Mouse (Mus musculus) 3134 (cell line): ENCODE results near the gene Tmem138.
"Not testable (repeated sequence)": the region's sequence is repeated elsewhere in the genome, so short reads cannot be mapped to it uniquely, and the experiment has no call there.

Experiments
- DNase-seq: peaks from one replicate; pipeline ENCODE4 v3.0.0-alpha.2; 2011; ENCODE audit warnings: low spot score; ENCODE audit not compliant: insufficient read length; ENCODE audit errors: extremely low read depth

Gene Tmem138

DNA sequence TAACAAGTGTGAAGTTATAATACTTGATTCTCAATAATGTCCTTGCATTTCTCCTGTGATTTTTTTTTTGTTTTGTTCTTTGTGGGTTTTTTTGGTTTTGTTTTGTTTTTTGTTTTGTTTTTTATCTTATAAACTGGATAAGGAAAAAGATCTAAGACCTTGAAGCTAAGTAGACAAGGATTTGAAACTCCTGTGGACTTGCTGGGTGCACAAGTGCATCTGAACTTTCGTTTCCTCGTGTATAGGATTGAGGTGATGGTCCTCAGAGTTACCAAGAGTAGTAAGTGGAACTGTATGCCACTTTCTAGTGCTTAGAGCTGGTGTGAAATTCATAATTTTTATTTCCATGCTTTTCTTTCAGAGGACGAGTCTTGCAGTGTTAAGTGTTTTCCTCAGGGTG is 2.9 kb upstream of the Tmem138 start:
- DNase-seq, result no peak

DNA sequence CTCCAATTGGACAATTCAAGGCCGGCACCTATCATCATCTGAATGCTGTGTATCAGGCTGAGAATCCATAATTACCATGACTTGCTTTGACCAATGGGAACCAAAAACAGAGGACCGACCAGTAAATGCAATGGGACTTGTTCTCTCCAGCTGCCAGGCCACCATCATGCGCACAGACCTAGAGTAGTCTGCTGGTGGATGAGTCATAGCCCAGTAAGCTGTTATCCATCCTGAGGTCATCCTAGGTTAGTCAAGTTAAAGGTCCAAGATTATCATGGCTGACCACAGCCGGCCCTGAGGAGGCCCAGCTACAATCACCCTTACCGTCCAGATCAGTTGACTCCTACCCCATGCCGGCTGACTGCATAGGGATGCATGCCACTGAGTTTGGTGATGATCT is 7.5 kb downstream of the Tmem138 start:
- no peak for DNase-seq

DNA sequence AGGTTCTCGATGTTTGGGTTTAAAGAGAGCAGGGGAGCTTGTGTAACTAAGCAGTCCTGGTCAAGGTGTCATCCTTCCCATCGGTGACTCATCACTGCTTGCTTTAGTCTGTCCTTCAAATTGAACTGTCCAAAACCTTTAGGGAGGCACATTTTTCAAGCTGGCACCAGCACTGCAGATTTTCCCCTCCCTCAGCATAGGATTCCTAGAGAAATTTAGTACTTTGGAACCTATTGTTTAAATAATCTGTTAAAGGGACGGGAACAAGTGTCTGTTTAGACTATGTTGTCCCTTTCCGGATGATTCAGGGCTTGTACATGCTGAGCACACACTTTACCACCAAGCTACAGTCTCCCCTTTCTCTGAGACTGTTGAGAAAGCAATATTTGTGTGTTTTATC is 11.9 kb downstream of the Tmem138 start:
- DNase-seq, result peak; percentile 32

DNA sequence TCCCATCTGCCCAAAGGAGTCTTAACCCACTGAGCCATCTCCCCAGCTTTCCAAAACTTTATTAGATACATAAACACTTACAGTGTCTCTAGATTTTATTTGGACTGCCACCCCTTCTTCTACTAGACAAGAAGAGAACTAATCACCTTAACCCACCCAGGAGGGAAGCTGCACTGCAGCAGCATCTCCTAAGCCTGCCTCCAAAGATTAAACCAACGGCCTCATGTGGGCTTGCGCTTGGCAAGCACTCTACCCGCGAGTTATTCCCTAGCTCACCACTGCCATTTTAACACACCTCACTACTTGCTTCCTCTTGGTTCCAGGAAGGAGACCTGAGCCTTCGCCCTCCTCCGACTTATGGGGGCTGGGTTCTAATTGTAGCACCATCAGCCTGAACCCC is 12.9 kb downstream of the Tmem138 start:
- DNase-seq, result no peak

DNA sequence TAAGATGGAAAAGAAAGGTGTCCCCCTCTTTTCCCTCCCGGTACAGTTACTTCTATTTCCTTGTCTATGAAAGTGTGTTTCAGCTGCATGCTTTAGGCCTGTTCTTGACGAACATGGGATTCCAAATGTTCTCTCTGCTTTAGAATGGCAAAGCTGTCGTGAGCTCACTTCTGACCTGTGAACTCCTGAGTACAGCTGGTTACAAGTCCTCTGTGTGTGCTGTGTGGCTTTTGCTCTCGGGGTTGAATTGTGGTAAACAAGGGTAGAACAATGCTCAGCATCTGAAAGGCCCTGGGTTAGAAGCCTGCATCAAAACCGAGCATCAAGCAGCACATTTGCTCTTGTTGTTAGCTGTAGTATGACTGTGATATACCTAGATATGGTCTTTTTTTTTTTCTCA is 14.8 kb downstream of the Tmem138 start:
- DNase-seq, result no peak

DNA sequence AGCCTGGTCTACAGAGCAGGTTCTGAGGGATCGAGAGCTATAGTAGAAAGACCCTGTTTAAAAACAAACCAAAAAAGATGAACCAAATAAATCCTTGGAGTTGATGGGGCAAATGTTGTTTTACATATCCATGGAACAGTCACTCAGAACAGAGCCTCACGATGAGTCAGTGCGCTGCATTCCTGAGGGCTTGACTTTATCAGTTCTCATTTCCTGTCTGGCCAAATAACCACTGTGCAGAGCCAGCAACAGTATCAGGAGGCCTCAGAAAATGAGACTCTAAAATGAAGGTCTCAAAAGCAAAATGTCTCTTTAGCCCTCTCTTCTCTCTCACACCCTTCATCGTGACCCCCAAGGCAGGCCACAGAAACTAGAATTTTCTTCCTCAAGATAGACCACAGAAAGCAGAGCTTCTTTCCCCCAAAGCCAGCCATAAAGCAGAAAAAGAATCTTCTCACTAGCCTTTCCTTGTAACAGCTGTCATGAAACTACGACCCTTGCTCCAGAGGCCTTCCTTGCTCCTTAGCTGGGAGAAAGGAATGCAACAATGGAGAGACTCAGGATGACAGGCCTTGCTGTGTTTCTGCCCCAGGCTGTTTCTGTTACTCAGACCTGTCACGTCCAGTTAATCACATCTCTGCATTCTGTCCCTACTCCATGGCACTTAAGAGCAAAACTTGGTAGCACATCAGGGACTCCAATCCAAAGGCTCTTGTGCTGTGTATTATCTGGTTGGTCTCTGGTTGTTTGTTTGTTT is 15.4 kb downstream of the Tmem138 start:
- peak; percentile 61 for DNase-seq

DNA sequence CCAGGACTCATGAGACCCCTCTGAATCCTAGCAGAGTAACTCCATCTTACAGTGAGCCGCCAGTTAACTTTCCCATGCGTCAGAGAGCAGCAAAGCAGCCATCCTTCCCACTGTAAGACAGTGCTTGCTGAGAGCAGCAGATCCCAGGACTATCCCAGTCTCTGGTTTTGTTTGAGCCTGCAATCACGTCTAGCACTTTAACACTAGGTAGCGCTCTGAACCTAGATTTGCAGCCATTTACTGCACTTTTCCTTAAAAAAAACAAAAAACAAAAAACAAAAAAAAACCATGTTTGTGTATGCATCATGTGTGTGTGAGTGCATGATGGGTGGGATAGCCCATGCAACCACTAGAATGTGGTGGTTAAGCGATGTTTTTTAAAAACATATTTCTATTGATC is 17.1 kb downstream of the Tmem138 start:
- DNase-seq, result peak; percentile 40

DNA sequence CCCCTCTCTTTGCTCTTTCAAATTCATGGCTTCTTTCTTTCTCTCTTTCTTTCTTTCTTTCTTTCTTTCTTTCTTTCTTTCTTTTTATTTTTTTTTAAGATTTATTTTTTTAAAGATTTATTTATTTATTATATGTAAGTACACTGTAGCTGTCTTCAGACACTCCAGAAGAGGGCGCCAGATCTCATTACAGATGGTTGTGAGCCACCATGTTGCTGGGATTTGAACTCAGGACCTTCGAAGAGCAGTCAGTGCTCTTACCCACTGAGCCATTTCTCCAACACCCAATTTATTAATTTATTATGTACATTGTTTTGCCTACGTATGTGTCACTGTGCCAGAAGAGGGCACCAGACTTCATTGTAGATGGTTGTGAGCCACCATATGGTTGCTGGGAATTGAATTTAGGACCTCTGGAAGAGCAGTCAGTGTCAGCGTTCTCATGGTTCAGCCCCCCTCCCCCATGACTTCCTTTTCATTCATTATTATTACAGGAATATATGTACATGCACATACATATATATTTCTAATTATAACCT is 19.3 kb downstream of the Tmem138 start:
- DNase-seq, result not testable (repeated sequence)

DNA sequence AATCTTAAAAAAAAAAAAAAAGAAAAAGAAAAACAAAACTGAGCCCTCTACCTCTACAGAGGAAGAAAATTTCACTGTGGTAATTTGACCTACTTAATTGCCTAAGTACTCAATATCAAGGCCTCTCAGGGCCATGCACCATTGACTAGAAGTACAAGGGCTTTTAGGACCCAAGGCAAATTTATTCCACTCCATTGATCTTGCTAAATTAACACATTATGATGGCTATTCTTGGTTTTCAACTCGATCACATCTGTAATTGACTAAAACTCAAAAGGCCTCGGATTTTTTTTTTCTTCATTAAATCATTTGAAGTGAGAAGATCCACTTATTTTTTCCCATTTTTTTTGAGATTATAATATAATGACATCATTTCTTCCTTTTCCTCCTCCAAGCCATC is 19.7 kb downstream of the Tmem138 start:
- no peak for DNase-seq

DNA sequence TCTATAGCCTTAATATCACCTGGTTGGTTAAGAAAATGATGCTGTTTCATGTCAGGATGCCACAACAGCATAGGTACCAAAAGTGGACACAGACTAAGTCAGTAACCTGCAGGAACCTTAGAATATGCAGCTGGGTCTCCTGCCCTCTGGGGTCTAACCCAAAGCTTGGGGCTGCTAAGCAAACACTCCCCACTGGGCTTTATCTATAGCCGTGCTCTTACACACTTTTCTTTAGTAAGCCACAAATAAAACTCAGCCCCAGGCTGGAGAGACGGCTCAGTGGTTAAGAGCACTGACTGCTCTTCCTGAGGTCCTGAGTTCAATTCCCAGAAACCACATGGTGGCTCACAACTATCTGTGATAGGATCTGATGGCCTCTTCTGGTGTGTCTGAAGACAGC is 20.2 kb downstream of the Tmem138 start:
- no peak for DNase-seq

DNA sequence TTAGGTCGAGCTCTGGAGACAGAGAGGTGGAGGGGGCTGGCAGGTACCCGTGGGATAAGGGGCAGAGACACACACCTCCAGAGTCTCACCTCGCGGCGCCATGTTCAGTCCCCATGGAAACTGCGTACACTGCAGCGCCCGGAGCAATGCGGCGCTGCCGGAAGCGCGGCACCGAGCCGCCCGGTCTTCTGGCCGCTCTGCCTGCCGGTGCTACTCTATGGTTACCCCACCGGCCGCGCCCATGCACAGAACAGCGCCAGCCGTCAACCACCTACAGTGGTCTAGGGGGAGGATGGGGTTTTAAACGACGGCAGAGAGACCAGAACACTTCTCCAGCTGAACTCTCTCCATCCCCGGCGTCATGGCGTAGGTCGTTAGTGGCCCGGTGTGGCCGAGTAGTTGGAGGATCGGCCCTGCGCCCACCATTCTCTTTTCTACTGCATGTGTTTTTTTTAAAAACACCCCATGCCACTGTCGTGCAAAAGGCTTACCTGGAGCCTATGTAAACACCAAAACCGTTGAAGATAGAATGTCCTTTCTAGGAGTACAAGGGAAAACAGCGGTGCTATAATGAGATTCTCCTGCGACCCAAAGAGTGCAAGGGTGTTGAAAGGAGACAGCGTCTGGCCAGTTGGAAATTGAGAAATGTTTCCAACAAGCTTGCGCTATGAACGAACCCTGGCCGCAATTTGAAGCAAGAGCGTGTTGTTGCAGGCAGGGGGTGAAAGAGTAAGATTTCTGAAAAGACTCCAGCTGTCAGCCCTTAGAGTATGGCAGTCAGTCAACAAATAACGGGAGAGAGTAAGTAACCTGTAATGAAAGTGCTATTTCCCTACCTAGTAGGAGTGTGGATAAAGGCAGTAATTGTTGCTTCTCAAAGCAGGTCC is 21.3 kb downstream of the Tmem138 start, which contains the start of gene Tmem216:
Tmem216 (minus strand) TSS at position 615 of the 887 bp plus-strand sequence.
- DNase-seq, result peak; percentile 82

DNA sequence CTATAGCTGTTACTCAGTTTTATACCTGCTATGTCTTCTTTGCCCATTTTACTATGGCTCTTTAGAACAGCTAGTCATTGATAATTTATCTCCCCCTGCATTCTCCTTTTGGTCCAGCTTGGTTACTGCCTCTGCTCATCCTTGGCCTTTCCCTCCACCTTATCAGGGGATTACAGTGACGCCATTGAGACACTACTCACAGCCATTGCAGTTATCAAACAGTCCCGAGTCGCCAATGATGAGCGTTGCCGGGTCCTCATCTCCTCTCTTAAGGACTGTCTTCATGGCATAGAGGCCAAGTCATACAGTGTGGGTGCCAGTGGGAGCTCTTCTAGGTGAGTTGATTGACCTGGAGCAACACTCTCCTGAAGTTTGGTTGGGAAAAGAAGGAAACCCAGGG is 37.7 kb downstream of the Tmem138 start:
- no peak for DNase-seq

DNA sequence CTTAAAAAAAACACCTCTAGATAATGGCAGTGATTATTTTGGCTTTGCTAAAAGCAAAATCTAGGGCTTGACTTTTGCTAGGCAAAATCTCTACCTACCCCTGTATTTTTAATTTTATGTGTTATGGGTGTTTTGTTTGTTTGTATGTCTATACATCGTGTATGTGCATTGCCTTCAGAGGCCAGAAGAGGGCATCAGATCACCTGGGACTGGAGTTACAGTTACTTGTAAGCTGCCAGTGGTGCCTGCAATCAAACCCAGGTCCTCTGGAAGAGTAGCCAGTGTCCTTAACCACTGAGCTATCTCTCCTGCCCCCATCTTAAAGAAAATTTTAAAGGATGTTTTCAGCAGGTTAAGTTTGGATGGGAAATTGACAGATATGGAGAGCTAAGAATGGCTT is 47.1 kb downstream of the Tmem138 start:
- no peak for DNase-seq

DNA sequence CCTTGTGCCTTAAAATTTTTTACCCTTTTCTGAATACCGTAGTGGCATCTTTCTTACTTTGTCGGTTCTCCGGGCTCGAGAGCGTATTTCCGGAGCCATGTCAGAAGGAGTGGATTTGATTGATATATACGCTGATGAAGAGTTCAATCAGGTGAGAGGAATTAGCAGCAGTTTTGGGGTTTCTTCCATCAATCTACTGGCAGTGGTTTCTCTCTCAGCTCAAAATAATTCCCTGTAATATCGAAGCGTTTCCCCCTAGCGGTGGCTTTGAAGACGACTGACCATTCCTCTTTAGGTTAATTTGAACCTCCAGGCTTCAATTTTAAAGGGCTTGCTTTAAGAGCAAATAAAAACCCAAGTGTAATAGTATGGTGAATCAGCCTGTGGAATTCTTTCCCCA is 51.3 kb downstream of the Tmem138 start, which contains the start of gene Sdhaf2:
Sdhaf2 (minus strand) TSS at position 233 of the 400 bp plus-strand sequence.
- DNase-seq, result no peak

DNA sequence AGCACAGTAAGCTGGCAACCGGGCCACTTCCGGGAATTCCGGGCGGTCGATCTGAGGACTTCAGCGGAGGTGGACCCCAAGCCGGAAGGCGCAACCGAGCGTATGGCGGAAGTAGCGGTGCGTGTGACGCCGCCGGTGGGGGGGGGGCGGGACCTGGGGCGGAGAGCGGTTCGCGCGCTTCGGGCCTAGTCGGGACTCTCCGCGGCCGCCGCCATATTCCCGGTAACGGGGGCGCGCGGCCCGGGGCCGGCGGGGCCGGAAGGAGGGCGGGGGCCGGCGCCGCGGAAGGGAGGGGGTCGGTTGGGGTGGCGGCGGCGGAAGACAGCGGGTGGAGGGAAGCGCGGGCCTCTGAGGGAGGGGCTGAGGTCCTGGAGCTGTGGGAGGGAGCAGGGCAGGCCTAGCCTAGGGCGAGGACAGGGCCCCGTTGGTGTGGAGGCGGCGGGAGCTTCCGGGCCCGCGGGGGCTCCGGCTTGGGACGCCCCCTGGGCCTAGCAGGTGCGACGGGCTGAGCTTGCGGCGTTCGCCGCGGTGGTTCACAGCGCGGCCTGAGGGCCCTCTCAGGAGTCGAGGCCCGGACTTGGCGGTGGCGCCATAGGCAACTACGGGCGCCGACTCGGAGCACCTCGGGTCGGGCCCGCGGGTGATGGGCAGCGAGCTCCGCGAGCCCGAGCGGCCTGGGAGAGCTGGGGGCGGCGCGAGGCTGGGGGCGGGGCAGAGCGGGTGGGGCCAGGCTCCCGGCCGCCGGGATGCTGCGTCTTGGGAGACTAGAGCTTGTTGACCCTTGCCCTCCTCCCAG is 51.9 kb downstream of the Tmem138 start, which contains the start of gene Cpsf7:
Cpsf7 (plus strand) TSS at position 161 of the 796 bp plus-strand sequence.
- DNase-seq, result peak; percentile 90

DNA sequence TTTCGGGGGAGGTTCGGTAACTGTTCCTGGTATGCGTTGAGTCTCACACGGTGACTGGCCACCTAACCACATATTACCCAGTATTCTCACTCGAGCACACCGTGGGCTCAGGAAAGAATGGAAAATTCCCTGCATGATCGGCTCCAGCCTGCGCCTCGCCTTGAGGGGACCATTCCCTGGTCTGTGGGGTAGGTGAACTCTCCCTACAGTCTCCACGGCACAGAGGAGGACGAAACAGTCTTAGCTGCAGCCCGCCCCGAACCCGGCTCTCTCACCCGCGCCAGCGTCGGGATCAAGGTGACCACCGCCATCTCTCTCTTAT is 52.4 kb downstream of the Tmem138 start:
- no peak for DNase-seq

DNA sequence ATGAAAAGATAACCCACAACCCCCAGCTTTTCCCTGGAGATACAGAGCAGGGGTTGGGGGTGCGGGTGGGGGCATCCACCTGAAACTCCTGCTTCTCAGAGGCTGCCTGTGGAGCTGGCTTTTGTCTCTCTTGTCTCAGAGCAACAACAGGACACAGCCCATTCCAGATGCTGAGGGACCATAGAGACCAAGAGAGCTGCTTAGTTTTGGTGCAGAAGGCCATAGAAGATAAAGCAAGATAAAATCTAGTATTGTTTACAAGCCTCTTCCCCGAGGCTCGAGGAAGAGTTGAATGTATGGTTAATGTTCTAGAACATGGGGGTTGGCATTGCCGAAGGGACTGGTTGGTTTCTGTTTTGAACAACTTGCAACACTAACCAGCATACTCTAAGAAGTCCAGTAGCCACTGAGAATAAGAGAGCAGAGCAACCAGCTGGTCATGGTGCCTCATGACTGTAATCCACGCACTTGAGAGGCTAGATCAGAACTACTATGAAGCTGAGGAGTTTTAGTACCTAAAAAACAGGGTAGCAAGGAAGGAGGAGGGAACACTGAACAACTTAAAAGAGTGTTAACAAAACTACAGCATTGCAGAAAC is 53.6 kb downstream of the Tmem138 start:
- no peak for DNase-seq

DNA sequence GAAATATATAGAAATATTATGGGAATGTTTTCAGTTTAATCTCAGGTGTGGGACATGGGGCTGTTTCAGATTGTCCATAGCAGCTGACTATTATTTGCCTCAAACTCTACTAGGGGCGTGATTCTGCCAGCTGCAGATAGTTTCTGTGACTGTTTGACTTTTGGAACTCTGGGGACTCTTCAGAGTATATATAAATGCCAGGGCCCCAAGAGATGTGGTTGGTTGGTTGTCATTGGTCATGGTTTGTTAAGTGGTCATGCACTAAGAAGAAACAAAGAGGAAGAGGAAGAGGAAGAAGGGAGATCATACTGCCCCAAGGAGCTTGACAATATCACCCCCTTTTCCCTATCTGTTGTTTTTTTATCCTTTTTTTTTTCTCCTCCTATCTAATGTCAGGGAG is 55.2 kb downstream of the Tmem138 start:
- no peak for DNase-seq
